8 mouse cellular contexts compared by ENCODE assay signal in genomic region chr11:19016481-19017220, GRCm38 (mm10). TPM values are rescaled to one million over a fixed set of nuclear protein-coding genes. Genes with fewer than 3 reads are reported as not detected.
DNase-seq lines count a peak whose midpoint lies in the region; ATAC-seq lines count a peak whose summit lies in the region.

No protein-coding gene starts in this region.

- WGBS in lung, embryonic 16.5 days, result 2% methylated on average over 10 of the region's 10 CpGs
- WGBS in forebrain, embryonic 16.5 days, result 2% methylated on average over 10 of the region's 10 CpGs
- 5% methylated on average over 10 of the region's 10 CpGs for WGBS in limb, embryonic 15.5 days
- WGBS in stomach, embryonic 14.5 days, result under 1% methylated on average over 10 of the region's 10 CpGs

- peaks cover 9% of the 10 kb centered on the region for H3K4me1 ChIP-seq in lung, embryonic 16.5 days (replicated peaks; ENCODE audit: control insufficient read depth, insufficient read depth, low read length)
- H3K4me1 ChIP-seq in forebrain, embryonic 16.5 days (replicated peaks; ENCODE audit: control insufficient read depth, insufficient read depth, low read length), result peaks cover 27% of the 10 kb centered on the region
- peaks cover 34% of the 10 kb centered on the region for H3K4me1 ChIP-seq in limb, embryonic 15.5 days
- peaks cover 10% of the 10 kb centered on the region; the same call in 1 of the 2 replicates for H3K4me1 ChIP-seq in stomach, embryonic 14.5 days (ENCODE audit: control insufficient read depth, insufficient read depth, low read length)

- peak overlapping the region; percentile 60 for H3K4me3 ChIP-seq in lung, embryonic 16.5 days (ENCODE audit: low read length)
- peak overlapping the region; percentile 47 for H3K4me3 ChIP-seq in forebrain, embryonic 16.5 days (replicated peaks; ENCODE audit: low read length)
- peak overlapping the region; percentile 36 for H3K4me3 ChIP-seq in limb, embryonic 15.5 days
- peak overlapping the region; percentile 46 for H3K4me3 ChIP-seq in stomach, embryonic 14.5 days (ENCODE audit: low read depth, low read length)

- DNase-seq in lung, postnatal 4 days, result no peak
- no peak for DNase-seq in frontal cortex, postnatal 14 days (ENCODE audit: low spot score in 2 of 2)
- DNase-seq in thymus, postnatal 10 days (ENCODE audit: low spot score in 2 of 2), result no peak
- no peak for DNase-seq in layer of hippocampus, postnatal 10 days (ENCODE audit: low spot score in 2 of 2)

- peak overlapping the region; percentile 90 for H3K9ac ChIP-seq in lung, embryonic 16.5 days (ENCODE audit: low read length)
- peak overlapping the region; percentile 49 for H3K9ac ChIP-seq in forebrain, embryonic 16.5 days (replicated peaks; ENCODE audit: low read depth, low read length)
- H3K9ac ChIP-seq in limb, embryonic 15.5 days, result no peak overlapping the region
- H3K9ac ChIP-seq in stomach, embryonic 14.5 days (replicated peaks; ENCODE audit: low read depth, low read length), result peak overlapping the region; percentile 100

- no peaks in the 10 kb centered on the region for H3K9me3 ChIP-seq in lung, embryonic 16.5 days (ENCODE audit: control insufficient read depth, low read length)
- H3K9me3 ChIP-seq in forebrain, embryonic 16.5 days (ENCODE audit: control insufficient read depth, low read length), result no peaks in the 10 kb centered on the region
- no peaks in the 10 kb centered on the region for H3K9me3 ChIP-seq in limb, embryonic 15.5 days
- H3K9me3 ChIP-seq in stomach, embryonic 14.5 days (ENCODE audit: control insufficient read depth, low read depth, low read length), result no peaks in the 10 kb centered on the region

- H3K27ac ChIP-seq in lung, embryonic 16.5 days (ENCODE audit: low read length), result peak overlapping the region; percentile 91
- no peak overlapping the region for H3K27ac ChIP-seq in forebrain, embryonic 16.5 days (ENCODE audit: low read length)
- H3K27ac ChIP-seq in limb, embryonic 15.5 days, result no peak overlapping the region
- peak overlapping the region; percentile 100 for H3K27ac ChIP-seq in stomach, embryonic 14.5 days (ENCODE audit: low read length)

- peaks cover 2% of the 10 kb centered on the region; the same call in 1 of the 2 replicates for H3K36me3 ChIP-seq in lung, embryonic 16.5 days (ENCODE audit: control insufficient read depth, insufficient read depth, low read length)
- H3K36me3 ChIP-seq in forebrain, embryonic 16.5 days (ENCODE audit: control insufficient read depth, insufficient read depth), result no peaks in the 10 kb centered on the region
- no peaks in the 10 kb centered on the region for H3K36me3 ChIP-seq in limb, embryonic 15.5 days
- peaks cover 24% of the 10 kb centered on the region for H3K36me3 ChIP-seq in stomach, embryonic 14.5 days (ENCODE audit: control insufficient read depth, insufficient read depth, low read length)

- H3K4me2 ChIP-seq in lung, embryonic 16.5 days (ENCODE audit: low read depth, low read length), result peak overlapping the region; percentile 65
- peak overlapping the region; percentile 57 for H3K4me2 ChIP-seq in forebrain, embryonic 16.5 days (ENCODE audit: low read length)
- peak overlapping the region; percentile 61 for H3K4me2 ChIP-seq in limb, embryonic 15.5 days
- peak overlapping the region; percentile 58 for H3K4me2 ChIP-seq in stomach, embryonic 14.5 days (replicated peaks; ENCODE audit: low read depth, low read length)

- H3K27me3 ChIP-seq in lung, embryonic 16.5 days (ENCODE audit: control insufficient read depth, insufficient read depth, low read depth, low read length), result peaks cover 2% of the 10 kb centered on the region; the same call in 1 of the 2 replicates
- peaks cover 14% of the 10 kb centered on the region for H3K27me3 ChIP-seq in forebrain, embryonic 16.5 days (replicated peaks; ENCODE audit: control insufficient read depth, insufficient read depth, low read length)
- peaks cover 56% of the 10 kb centered on the region for H3K27me3 ChIP-seq in limb, embryonic 15.5 days
- no peaks in the 10 kb centered on the region for H3K27me3 ChIP-seq in stomach, embryonic 14.5 days (ENCODE audit: control insufficient read depth, insufficient read depth, low read length)

- no peak for ATAC-seq in lung, embryonic 16.5 days (ENCODE audit: low read depth)
- no peak for ATAC-seq in forebrain, embryonic 16.5 days
- ATAC-seq in limb, embryonic 15.5 days (ENCODE audit: insufficient number of reproducible peaks, low FRiP score, low TSS enrichment, low read depth), result no peak
- ATAC-seq in stomach, embryonic 14.5 days (ENCODE audit: insufficient number of reproducible peaks, insufficient read depth, low FRiP score, low read depth), result no peak

RNA-seq across cellular contexts. Expression of gene Meis1, which starts 2.1 kb away (rescaled TPM):
- polyA plus RNA-seq in lung, embryonic 16.5 days (2015; fragmentation: Nextera tagmentation; extraction: Ambion mirVana), result 94.4 and 99.9 TPM in 2 replicates
- 28.5 and 41.4 TPM in 2 replicates for polyA plus RNA-seq in forebrain, embryonic 16.5 days (2015; fragmentation: Nextera tagmentation; extraction: Ambion mirVana)
- 16.3 and 17.1 TPM in 2 replicates for polyA plus RNA-seq in limb, embryonic 15.5 days (2015; fragmentation: Nextera tagmentation; extraction: Ambion mirVana)
- polyA plus RNA-seq in stomach, embryonic 14.5 days (2014; fragmentation: Nextera tagmentation; extraction: Ambion mirVana), result 151 and 155 TPM in 2 replicates
- 1 to 10 TPM; 1.8 to 2.2 TPM for total RNA-seq in layer of hippocampus, postnatal 10 days (2021)

Comparison
In these comparisons a context has a peak if more than half of its experiments do, and no peak if none do; other contexts are left out.
1. H3K27ac ChIP-seq: peak in lung, embryonic 16.5 days (single experiment) and stomach, embryonic 14.5 days (single experiment); none in forebrain, embryonic 16.5 days (single experiment) and limb, embryonic 15.5 days (single experiment).
2. Peak in every context shown above with its lines, with median percentiles within 50 percentile points of each other: H3K4me2 ChIP-seq and H3K4me3 ChIP-seq.